11 mouse cellular contexts compared by ENCODE assay signal in genomic region chr2:31924811-31925210, GRCm38 (mm10). TPM values are rescaled to one million over a fixed set of nuclear protein-coding genes. Genes with fewer than 3 reads are reported as not detected.
A peak's percentile ranks its signal among the peaks of the same experiment; 100 is the strongest.
DNase-seq lines count a peak whose midpoint lies in the region; ATAC-seq and TF ChIP-seq lines count a peak whose summit lies in the region.
"Had no signal": no experiment of that assay in that cellular context is flagged by ENCODE, and none has a peak within 500 bp of the region (broad histone marks: within the 10 kb centered on the region; RNA-seq: fewer than 3 reads in every experiment).

No protein-coding gene starts in this region.

- 34% methylated on average over 9 of the region's 9 CpGs for WGBS in embryonic facial prominence, embryonic 11.5 days
- 30% methylated on average over 9 of the region's 9 CpGs for WGBS in lung, adult 2 months

- H3K4me2 ChIP-seq in embryonic facial prominence, embryonic 11.5 days (ENCODE audit: low read depth, low read length) = no peak overlapping the region

- no peaks in the 10 kb centered on the region for H3K27me3 ChIP-seq in embryonic facial prominence, embryonic 11.5 days (ENCODE audit: control insufficient read depth, insufficient read depth, low read length)

- DNase-seq in gastrocnemius, adult 2 months = peak; percentile 44
- no peak for DNase-seq in gastrocnemius, postnatal 4 days (ENCODE audit: low spot score in 2 of 2)
- peak; percentile 8 for DNase-seq in Muller cell, postnatal 12 days (ENCODE audit: inconsistent ontology term)
- DNase-seq in embryonic facial prominence, embryonic 11.5 days (ENCODE audit: low spot score) = peak; percentile 60
- peak; percentile 13 for DNase-seq in lung, adult 2 months
- no peak for DNase-seq in neural tube, embryonic 10.5 days (ENCODE audit: extremely low spot score, low spot score)
- no peak for DNase-seq in layer of hippocampus, adult 2 months (ENCODE audit: low spot score in 2 of 2)
- DNase-seq: retina, postnatal 1 day had no signal

- H3K36me3 ChIP-seq in embryonic facial prominence, embryonic 11.5 days (replicated peaks; ENCODE audit: control insufficient read depth, insufficient read depth, low read depth, low read length) = no peaks in the 10 kb centered on the region
- H3K36me3 ChIP-seq: hindbrain, embryonic 10.5 days had no signal

- TF ChIP-seq POLR2A in lung, adult 2 months (IDR thresholded peaks at IDR 0.05; ENCODE audit: borderline replicate concordance, extremely low read depth, low read depth, low read length) = no peak

- no peaks in the 10 kb centered on the region for H3K9me3 ChIP-seq in embryonic facial prominence, embryonic 11.5 days (replicated peaks; ENCODE audit: control insufficient read depth, low read length)
- H3K9me3 ChIP-seq: hindbrain, embryonic 10.5 days had no signal

- TF ChIP-seq CTCF in gastrocnemius, adult 2 months (IDR thresholded peaks at IDR 0.05) = no peak
- TF ChIP-seq CTCF in lung, adult 2 months (IDR thresholded peaks at IDR 0.05; ENCODE audit: insufficient read depth, low read length) = no peak
- TF ChIP-seq CTCF in layer of hippocampus, adult 2 months (conservative IDR thresholded peaks at IDR 0.05) = no peak

- no peak overlapping the region for H3K4me3 ChIP-seq in gastrocnemius, adult 2 months
- H3K4me3 ChIP-seq in embryonic facial prominence, embryonic 11.5 days (ENCODE audit: low read depth, low read length) = no peak overlapping the region
- H3K4me3 ChIP-seq in lung, adult 2 months (replicated peaks; ENCODE audit: extremely low read depth, low read depth, low read length) = no peak overlapping the region
- H3K4me3 ChIP-seq in layer of hippocampus, adult 2 months = no peak overlapping the region
- H3K4me3 ChIP-seq: hindbrain, embryonic 10.5 days had no signal

- no peak overlapping the region for H3K9ac ChIP-seq in embryonic facial prominence, embryonic 11.5 days (replicated peaks; ENCODE audit: low read length)

- no peak overlapping the region for H3K27ac ChIP-seq in gastrocnemius, adult 2 months
- no peak overlapping the region for H3K27ac ChIP-seq in embryonic facial prominence, embryonic 11.5 days (replicated peaks; ENCODE audit: low read depth, low read length)
- no peak overlapping the region for H3K27ac ChIP-seq in layer of hippocampus, adult 2 months
- H3K27ac ChIP-seq: hindbrain, embryonic 10.5 days had no signal

- H3K4me1 ChIP-seq in embryonic facial prominence, embryonic 11.5 days (ENCODE audit: control insufficient read depth, insufficient read depth, low read length) = no peaks in the 10 kb centered on the region
- H3K4me1 ChIP-seq in lung, adult 2 months (ENCODE audit: control insufficient read depth, insufficient read depth, low read length) = no peaks in the 10 kb centered on the region

- ATAC-seq in embryonic facial prominence, embryonic 11.5 days (replicated peaks; ENCODE audit: insufficient number of reproducible peaks, low FRiP score, low TSS enrichment, low read depth) = no peak
- no peak for ATAC-seq in megakaryocyte progenitor cell, adult 5-6 weeks (replicated peaks; ENCODE audit: poor library complexity)

- intact Hi-C loops in gastrocnemius, adult 2 months (cut with DNase I) = no loop called here

RNA-seq across cellular contexts. Expression of gene Aif1l, which starts 25.1 kb away (rescaled TPM):
- total RNA-seq in gastrocnemius, adult 2 months (2021) = 1 to 10 TPM; 2.1 to 2.7 TPM
- 10 to 100 TPM; 21.6 to 25.8 TPM for total RNA-seq in gastrocnemius, postnatal 4 days (2021)
- polyA plus RNA-seq in embryonic facial prominence, embryonic 11.5 days (2014; fragmentation: Nextera tagmentation; extraction: Ambion mirVana) = 83.5 and 84.3 TPM in 2 replicates
- polyA plus RNA-seq in lung, adult 2 months (2012; rRNA removed) = 3.5 and 9.0 TPM in 2 replicates
- total RNA-seq in layer of hippocampus, adult 2 months (2021) = 1 to 10 TPM; 6.0 to 7.4 TPM
- total RNA-seq in megakaryocyte progenitor cell, adult 5-6 weeks (2015) = 0.24 and 0.25 TPM in 2 replicates
- 0.47 TPM in 1 of 2 replicates, not detected in the other for total RNA-seq in megakaryocyte progenitor cell, adult 5-6 weeks (2017)
- total RNA-seq: megakaryocyte-erythroid progenitor cell, adult 5-6 weeks had no signal

RNA-seq across cellular contexts. Expression of gene Lamc3, which starts 37.7 kb away (rescaled TPM):
- total RNA-seq in gastrocnemius, adult 2 months (2021) = under 1 TPM; 0.11 to 0.82 TPM
- total RNA-seq in gastrocnemius, postnatal 4 days (2021) = under 1 TPM; 0.12 to 0.13 TPM
- 0.84 and 1.2 TPM in 2 replicates for polyA plus RNA-seq in embryonic facial prominence, embryonic 11.5 days (2014; fragmentation: Nextera tagmentation; extraction: Ambion mirVana)
- 18.8 and 25.1 TPM in 2 replicates for polyA plus RNA-seq in lung, adult 2 months (2012; rRNA removed)
- 1 to 10 TPM; 6.3 to 7.8 TPM for total RNA-seq in layer of hippocampus, adult 2 months (2021)
- not detected in 2 replicates for total RNA-seq in megakaryocyte progenitor cell, adult 5-6 weeks (2015)
- not detected in 2 replicates for total RNA-seq in megakaryocyte progenitor cell, adult 5-6 weeks (2017)
- total RNA-seq: megakaryocyte-erythroid progenitor cell, adult 5-6 weeks had no signal

RNA-seq across cellular contexts. Expression of gene Nup214, which starts 49.4 kb away (rescaled TPM):
- total RNA-seq in gastrocnemius, adult 2 months (2021) = 10 to 100 TPM; 21.1 to 24.3 TPM
- 10 to 100 TPM; 38.9 to 43.3 TPM for total RNA-seq in gastrocnemius, postnatal 4 days (2021)
- 74.7 and 78.2 TPM in 2 replicates for polyA plus RNA-seq in embryonic facial prominence, embryonic 11.5 days (2014; fragmentation: Nextera tagmentation; extraction: Ambion mirVana)
- 31.6 and 35.1 TPM in 2 replicates for polyA plus RNA-seq in lung, adult 2 months (2012; rRNA removed)
- 10 to 100 TPM; 67.0 to 69.3 TPM for total RNA-seq in layer of hippocampus, adult 2 months (2021)
- 88.1 and 106 TPM in 2 replicates for total RNA-seq in megakaryocyte progenitor cell, adult 5-6 weeks (2015)
- total RNA-seq in megakaryocyte progenitor cell, adult 5-6 weeks (2017) = 30.7 and 59.6 TPM in 2 replicates

Comparison
In these comparisons a context has a peak if more than half of its experiments do, and no peak if none do; other contexts are left out.
1. DNase-seq: peak in gastrocnemius, adult 2 months (single experiment), Muller cell, postnatal 12 days (single experiment), embryonic facial prominence, embryonic 11.5 days (single experiment) and lung, adult 2 months (single experiment); none in gastrocnemius, postnatal 4 days (0 of 2), neural tube, embryonic 10.5 days (single experiment) and layer of hippocampus, adult 2 months (0 of 2).
2. RNA of gene Lamc3, which starts 37.7 kb away (total RNA-seq): 6.3 to 7.8 TPM in layer of hippocampus, adult 2 months; 0.11 to 0.82 TPM in gastrocnemius, adult 2 months, 0.12 to 0.13 TPM in gastrocnemius, postnatal 4 days and not detected in megakaryocyte progenitor cell, adult 5-6 weeks; every median in the first group is over 4 times any median in the second.